Mouse (Mus musculus) heart, adult 2 months (tissue): ENCODE data around the gene Otud3.

Source experiments
- CTCF ChIP-seq: fragments of 200-600 bp; IDR thresholded peaks from 2 replicates; pipeline ENCODE4 v1.8.1; 2022; ENCODE audit warnings: antibody characterized with exemption, mild to moderate bottlenecking, moderate library complexity
- EP300 ChIP-seq: fragments of 200-500 bp; IDR thresholded peaks from 2 replicates; pipeline ENCODE4 v1.6.1; 2011; ENCODE audit warnings: low read depth, low read length, control low read depth; ENCODE audit not compliant: insufficient read depth
- POLR2A ChIP-seq: fragments of 200-500 bp; IDR thresholded peaks from 2 replicates; pipeline ENCODE4 v1.6.1; 2011; ENCODE audit warnings: mild to moderate bottlenecking, low read depth, low read length, control low read depth; ENCODE audit not compliant: insufficient read depth

DNA sequence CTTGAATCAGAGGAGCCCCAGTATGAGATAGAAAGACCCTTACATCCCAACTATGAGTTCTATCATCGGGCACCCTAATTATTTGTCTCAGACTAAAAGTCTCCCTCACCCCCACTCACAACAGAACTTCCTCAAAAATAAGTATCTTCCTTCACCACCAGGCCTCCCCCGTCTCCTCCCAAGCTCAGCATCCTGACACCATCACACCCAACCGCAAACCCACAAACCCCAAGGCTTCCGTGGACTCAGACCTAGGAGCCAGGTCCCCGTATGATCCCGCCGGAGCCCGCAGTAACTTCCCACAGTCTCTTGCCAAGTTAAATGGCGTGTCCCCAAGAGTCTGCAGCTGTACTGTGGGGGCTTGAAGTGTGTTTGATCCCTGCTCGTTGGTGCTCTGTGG lies 56.2 kb downstream of the Otud3 start:
- no peak for TF ChIP-seq CTCF
- no peak for TF ChIP-seq POLR2A
- TF ChIP-seq EP300: no peak
